Mouse (Mus musculus) embryonic facial prominence, embryonic 15.5 days (tissue): ENCODE data around the gene Usp19. TPM values are rescaled to one million over a fixed set of nuclear protein-coding genes. Genes with fewer than 3 reads are reported as not detected.

ENCODE experiments used
- ATAC-seq: fragments of 200-750 bp; cut with Nextera tagmentation; 2 replicates; pipeline ENCODE4 v1.8.0; 2017; ENCODE audit warnings: low read depth, moderate TSS enrichment; ENCODE audit not compliant: insufficient number of reproducible peaks, low FRiP score, low TSS enrichment
- H3K27ac ChIP-seq: fragments of 300-500 bp; sonication (generic); replicated peaks from 2 replicates; pipeline ENCODE4 v1.5.1; 2015; ENCODE audit warnings: mild to moderate bottlenecking, inconsistent platforms
- H3K27me3 ChIP-seq: fragments of 300-500 bp; sonication (generic); 2 replicates; pipeline ENCODE4 v1.6.1; 2015; ENCODE audit warnings: inconsistent platforms
- H3K36me3 ChIP-seq: fragments of 300-500 bp; sonication (generic); 2 replicates; pipeline ENCODE4 v1.6.1; 2015; ENCODE audit warnings: mild to moderate bottlenecking, inconsistent platforms
- H3K4me1 ChIP-seq: fragments of 300-500 bp; sonication (generic); 2 replicates; pipeline ENCODE4 v1.6.1; 2015; ENCODE audit warnings: inconsistent platforms
- H3K4me2 ChIP-seq: fragments of 300-500 bp; sonication (generic); replicated peaks from 2 replicates; pipeline ENCODE4 v1.6.1; 2015; ENCODE audit warnings: mild to moderate bottlenecking, inconsistent platforms
- H3K4me3 ChIP-seq: fragments of 300-500 bp; sonication (generic); replicated peaks from 2 replicates; pipeline ENCODE4 v1.5.1; 2015; ENCODE audit warnings: mild to moderate bottlenecking, inconsistent platforms
- H3K9ac ChIP-seq: fragments of 300-500 bp; sonication (generic); 2 replicates; pipeline ENCODE4 v1.6.1; 2015; ENCODE audit warnings: inconsistent platforms
- H3K9me3 ChIP-seq: fragments of 300-500 bp; sonication (generic); replicated peaks from 2 replicates; pipeline ENCODE4 v1.6.1; 2016; ENCODE audit warnings: inconsistent platforms
- WGBS: fragments of 180-500 bp; shearing (Covaris S2); methylation state at CpG from one replicate; pipeline ENCODE4 v1.1.7; 2015; 5-methylcytosine and 5-hydroxymethylcytosine counted together
- polyA plus RNA-seq: library from polyadenylated mRNA; unstranded; fragments of >200 nt; fragmentation: Nextera tagmentation; extraction: Ambion mirVana; gene quantifications from 2 replicates; pipeline ENCODE4 v1.2.1, GENCODE M21; 2015

The Usp19 gene
- 69.8 and 75.4 TPM in 2 replicates for polyA plus RNA-seq

- WGBS: under 1% methylated on average over 69 of the region's 69 CpGs
- Histone ChIP-seq H3K4me1 (peaks cover 21% of the 10 kb centered on the region), H3K27ac (peak within 1 kb of the TSS; percentile 98), H3K36me3 (peaks cover 77% of the 10 kb centered on the region), H3K9me3 (no peaks in the 10 kb centered on the region), H3K27me3 (no peaks in the 10 kb centered on the region), H3K4me3 (peak within 1 kb of the TSS; percentile 96), H3K9ac (peak within 1 kb of the TSS; percentile 98), H3K4me2 (peak within 1 kb of the TSS; percentile 77)
- peak; percentile 88 for ATAC-seq
These were observed at the start of gene Usp19 for GRCm38 (mm10) chr9:108490559-108491285. Usp19 (plus strand) TSS chr9:108490602.

GRCm38 (mm10) chr9:108441236-108441919, 49.0 kb upstream of the Usp19 start:
- Histone ChIP-seq H3K9ac (no peak overlapping the region), H3K36me3 (no peaks in the 10 kb centered on the region), H3K9me3 (no peaks in the 10 kb centered on the region), H3K4me2 (0 out of 2 replicates have a peak overlapping the region, but pooled peaks have one; percentile 4), H3K27me3 (no peaks in the 10 kb centered on the region), H3K27ac (peak overlapping the region; percentile 65), H3K4me3 (no peak overlapping the region), H3K4me1 (peaks cover 24% of the 10 kb centered on the region)
- ATAC-seq: no peak
- WGBS: 59% methylated on average over 11 of the region's 11 CpGs

- Histone ChIP-seq H3K4me2 (no peak overlapping the region), H3K4me3 (no peak overlapping the region), H3K4me1 (peaks cover 27% of the 10 kb centered on the region), H3K27me3 (no peaks in the 10 kb centered on the region), H3K36me3 (peaks cover 13% of the 10 kb centered on the region; the same call in 1 of the 2 replicates), H3K9ac (no peak overlapping the region), H3K27ac (no peak overlapping the region), H3K9me3 (no peaks in the 10 kb centered on the region)
- no peak for ATAC-seq
- WGBS: 56% methylated on average over 9 of the region's 9 CpGs
These were observed 45.3 kb upstream of the Usp19 start for GRCm38 (mm10) chr9:108445125-108445524.

- H3K4me1 ChIP-seq: peaks cover 51% of the 10 kb centered on the region
- ATAC-seq: no peak
- H3K4me3 ChIP-seq: no peak overlapping the region
- no peak overlapping the region for H3K9ac ChIP-seq
- peak overlapping the region; percentile 41; the same call in 1 of the 2 replicates for H3K27ac ChIP-seq
- H3K9me3 ChIP-seq: no peaks in the 10 kb centered on the region
- H3K27me3 ChIP-seq: no peaks in the 10 kb centered on the region
- H3K36me3 ChIP-seq: peaks cover 13% of the 10 kb centered on the region; the same call in 1 of the 2 replicates
- H3K4me2 ChIP-seq: peak overlapping the region; percentile 86; the same call in 1 of the 2 replicates
- 39% methylated on average over 4 of the region's 4 CpGs for WGBS
These were observed 40.5 kb upstream of the Usp19 start for GRCm38 (mm10) chr9:108449860-108450259.

GRCm38 (mm10) chr9:108450292-108451169, 39.9 kb upstream of the Usp19 start:
- Histone ChIP-seq H3K9me3 (no peaks in the 10 kb centered on the region), H3K9ac (no peak overlapping the region), H3K4me2 (peak overlapping the region; percentile 86), H3K27ac (peak overlapping the region; percentile 41; the same call in 1 of the 2 replicates), H3K4me1 (peaks cover 51% of the 10 kb centered on the region), H3K27me3 (no peaks in the 10 kb centered on the region), H3K4me3 (peak overlapping the region; percentile 62; the same call in 1 of the 2 replicates), H3K36me3 (peaks cover 13% of the 10 kb centered on the region; the same call in 1 of the 2 replicates)
- 63% methylated on average over 21 of the region's 21 CpGs for WGBS
- no peak for ATAC-seq

- Histone ChIP-seq H3K4me1 (peaks cover 51% of the 10 kb centered on the region), H3K9ac (no peak overlapping the region), H3K4me2 (peak overlapping the region; percentile 86), H3K36me3 (peaks cover 13% of the 10 kb centered on the region; the same call in 1 of the 2 replicates), H3K27me3 (no peaks in the 10 kb centered on the region), H3K4me3 (peak overlapping the region; percentile 62), H3K27ac (peak overlapping the region; percentile 41; the same call in 1 of the 2 replicates), H3K9me3 (no peaks in the 10 kb centered on the region)
- ATAC-seq: no peak
- WGBS: 87% methylated on average over 6 of the region's 6 CpGs
These were observed 39.3 kb upstream of the Usp19 start for GRCm38 (mm10) chr9:108451170-108451493.

- whole genome bisulfite sequencing: 42% methylated on average over 6 of the region's 6 CpGs
- Histone ChIP-seq H3K4me3 (peak overlapping the region; percentile 62), H3K27ac (peak overlapping the region; percentile 91), H3K9ac (peak overlapping the region; percentile 68), H3K4me1 (peaks cover 51% of the 10 kb centered on the region), H3K27me3 (no peaks in the 10 kb centered on the region), H3K9me3 (no peaks in the 10 kb centered on the region), H3K4me2 (peak overlapping the region; percentile 86), H3K36me3 (peaks cover 13% of the 10 kb centered on the region; the same call in 1 of the 2 replicates)
- ATAC-seq: no peak
These were observed 38.8 kb upstream of the Usp19 start for GRCm38 (mm10) chr9:108451519-108452160.

- Histone ChIP-seq H3K4me3 (peak overlapping the region; percentile 62), H3K9ac (peak overlapping the region; percentile 68), H3K27me3 (no peaks in the 10 kb centered on the region), H3K4me1 (peaks cover 51% of the 10 kb centered on the region), H3K36me3 (peaks cover 13% of the 10 kb centered on the region; the same call in 1 of the 2 replicates), H3K4me2 (peak overlapping the region; percentile 86), H3K27ac (peak overlapping the region; percentile 91), H3K9me3 (no peaks in the 10 kb centered on the region)
- WGBS: under 1% methylated on average over 40 of the region's 40 CpGs
- peak; percentile 90 for ATAC-seq
These were observed 38.0 kb upstream of the Usp19 start for GRCm38 (mm10) chr9:108452291-108452906.

- peaks cover 9% of the 10 kb centered on the region; the same call in 1 of the 2 replicates for H3K36me3 ChIP-seq
- WGBS: 11% methylated on average over 6 of the region's 6 CpGs
- H3K9ac ChIP-seq: peak overlapping the region; percentile 68
- peak overlapping the region; percentile 62 for H3K4me3 ChIP-seq
- H3K9me3 ChIP-seq: no peaks in the 10 kb centered on the region
- H3K27ac ChIP-seq: peak overlapping the region; percentile 91
- H3K4me2 ChIP-seq: peak overlapping the region; percentile 86
- peaks cover 51% of the 10 kb centered on the region for H3K4me1 ChIP-seq
- no peaks in the 10 kb centered on the region for H3K27me3 ChIP-seq
- no peak for ATAC-seq
These were observed 37.5 kb upstream of the Usp19 start for GRCm38 (mm10) chr9:108452911-108453310.

- Histone ChIP-seq H3K4me2 (peak overlapping the region; percentile 86), H3K4me1 (peaks cover 51% of the 10 kb centered on the region), H3K9me3 (no peaks in the 10 kb centered on the region), H3K27ac (peak overlapping the region; percentile 91), H3K9ac (no peak overlapping the region), H3K27me3 (no peaks in the 10 kb centered on the region), H3K36me3 (peaks cover 3% of the 10 kb centered on the region; the same call in 1 of the 2 replicates), H3K4me3 (peak overlapping the region; percentile 62)
- 46% methylated on average over 4 of the region's 4 CpGs for WGBS
- ATAC-seq: no peak
These were observed 36.9 kb upstream of the Usp19 start for GRCm38 (mm10) chr9:108453458-108453857.
